Mouse (Mus musculus) bone marrow, adult 2 months (tissue): Measurements from ENCODE around the gene Adgrb2.

Experiments used
- CTCF ChIP-seq: fragments of 200-500 bp; IDR thresholded peaks from 2 replicates; pipeline ENCODE4 v1.5.1; 2011; ENCODE audit warnings: low read length, control low read depth; ENCODE audit not compliant: control insufficient read depth, insufficient read depth
- POLR2A ChIP-seq: fragments of 200-500 bp; IDR thresholded peaks from 2 replicates; pipeline ENCODE4 v1.6.1; 2011; ENCODE audit warnings: low read depth, mild to moderate bottlenecking, control low read depth, low read length, borderline replicate concordance; ENCODE audit not compliant: control insufficient read depth

- TF ChIP-seq POLR2A (no peak), CTCF (no peak)
These were observed 68.4 kb downstream of the Adgrb2 start for GRCm38 (mm10) chr4:130053111-130053510.
